Mouse (Mus musculus) midbrain, embryonic 14.5 days (tissue): ENCODE measurements at regions not wholly inside any gene's neighbourhood (a gene's known extent, or its start where the extent isn't known, plus 50 kb on each side); places are given as distances from the start of the nearest gene placed in this dataset.

ENCODE experiments used
- ATAC-seq: fragments of 200-750 bp; cut with Nextera tagmentation; 2 replicates; pipeline ENCODE4 v1.8.0; 2017; ENCODE audit warnings: moderate number of reproducible peaks, moderate library complexity; ENCODE audit not compliant: low FRiP score, low TSS enrichment
- DNase-seq: peaks from one replicate; pipeline ENCODE4 v3.0.0-alpha.2; 2015
- H3K27ac ChIP-seq: fragments of 300-500 bp; sonication (generic); replicated peaks from 2 replicates; pipeline ENCODE4 v1.5.1; 2014; ENCODE audit warnings: mild to moderate bottlenecking, low read depth, low read length, moderate library complexity
- H3K27me3 ChIP-seq: fragments of 300-500 bp; sonication (generic); 2 replicates; pipeline ENCODE4 v1.6.1; 2014; ENCODE audit warnings: low read length, control low read depth, mixed read lengths; ENCODE audit not compliant: control insufficient read depth, insufficient read depth
- H3K36me3 ChIP-seq: fragments of 300-500 bp; sonication (generic); 2 replicates; pipeline ENCODE4 v1.6.1; 2014; ENCODE audit warnings: low read length, control low read depth; ENCODE audit not compliant: control insufficient read depth, insufficient read depth
- H3K4me1 ChIP-seq: fragments of 300-500 bp; sonication (generic); 2 replicates; pipeline ENCODE4 v1.6.1; 2014; ENCODE audit warnings: mild to moderate bottlenecking, antibody characterized with exemption, low read length, control low read depth; ENCODE audit not compliant: control insufficient read depth, insufficient read depth
- H3K4me2 ChIP-seq: fragments of 300-500 bp; sonication (generic); 2 replicates; pipeline ENCODE4 v1.6.1; 2014; ENCODE audit warnings: mild to moderate bottlenecking, low read length, moderate library complexity
- H3K4me3 ChIP-seq: fragments of 300-500 bp; sonication (generic); replicated peaks from 2 replicates; pipeline ENCODE4 v1.5.1; 2014; ENCODE audit warnings: low read depth, low read length
- H3K9ac ChIP-seq: fragments of 300-500 bp; sonication (generic); replicated peaks from 2 replicates; pipeline ENCODE4 v1.6.1; 2014; ENCODE audit warnings: mild to moderate bottlenecking, low read length, moderate library complexity
- H3K9me3 ChIP-seq: fragments of 300-500 bp; sonication (generic); 2 replicates; pipeline ENCODE4 v1.6.1; 2016; ENCODE audit warnings: low read length, control low read depth, mixed read lengths; ENCODE audit not compliant: control insufficient read depth
- WGBS: fragments of 180-500 bp; shearing (Covaris S2); extraction: QIAGEN DNeasy Blood & Tissue Kit; methylation state at CpG from one replicate; pipeline ENCODE4 v1.1.7; 2014; 5-methylcytosine and 5-hydroxymethylcytosine counted together

GRCm38 (mm10) chr2:172770606-172771005, 169.5 kb downstream of the Bmp7 start:
- H3K27ac ChIP-seq: no peak overlapping the region
- H3K4me1 ChIP-seq: peaks cover 7% of the 10 kb centered on the region; the same call in 1 of the 2 replicates
- H3K4me3 ChIP-seq: no peak overlapping the region
- no peaks in the 10 kb centered on the region for H3K36me3 ChIP-seq
- WGBS: 86% methylated on average over 14 of the region's 14 CpGs
- ATAC-seq (no peak), DNase-seq (no peak)
- H3K9ac ChIP-seq: no peak overlapping the region
- peaks cover 4% of the 10 kb centered on the region for H3K27me3 ChIP-seq
- H3K9me3 ChIP-seq: no peaks in the 10 kb centered on the region
- H3K4me2 ChIP-seq: no peak overlapping the region

DNA sequence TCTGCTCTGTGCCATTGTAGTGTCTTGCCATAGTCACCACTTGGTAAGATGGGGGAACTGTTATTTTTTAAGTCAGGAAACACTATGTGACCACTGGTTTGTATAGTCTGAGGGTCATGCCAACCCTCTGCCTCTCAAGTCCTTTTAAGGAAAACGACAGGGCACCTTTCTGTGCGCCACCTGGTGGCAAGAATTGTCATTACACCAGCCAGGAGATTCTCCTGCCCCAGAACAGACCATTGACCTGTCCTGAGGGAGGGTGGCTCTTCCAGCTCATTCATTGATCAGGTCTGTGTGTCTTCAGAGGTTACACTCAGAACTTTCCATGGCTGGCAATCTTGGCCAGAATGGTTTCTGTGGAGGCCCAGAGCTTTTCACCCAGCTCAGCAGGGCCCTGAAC, 166.9 kb downstream of the Bmp7 start:
- 0% methylated on average over 2 of the region's 2 CpGs for WGBS
- H3K36me3 ChIP-seq: no peaks in the 10 kb centered on the region
- no peaks in the 10 kb centered on the region for H3K9me3 ChIP-seq
- H3K4me1 ChIP-seq: no peaks in the 10 kb centered on the region
- H3K4me2 ChIP-seq: no peak overlapping the region
- H3K9ac ChIP-seq: no peak overlapping the region
- no peak overlapping the region for H3K4me3 ChIP-seq
- DNase-seq (peak; percentile 79), ATAC-seq (no peak)
- no peak overlapping the region for H3K27ac ChIP-seq
- peaks cover 4% of the 10 kb centered on the region for H3K27me3 ChIP-seq

GRCm38 (mm10) chr2:172776485-172776884, 163.6 kb downstream of the Bmp7 start:
- H3K36me3 ChIP-seq: no peaks in the 10 kb centered on the region
- no peak overlapping the region for H3K4me2 ChIP-seq
- peaks cover 4% of the 10 kb centered on the region; the same call in 1 of the 2 replicates for H3K27me3 ChIP-seq
- H3K27ac ChIP-seq: no peak overlapping the region
- DNase-seq (no peak), ATAC-seq (no peak)
- H3K4me3 ChIP-seq: no peak overlapping the region
- H3K4me1 ChIP-seq: no peaks in the 10 kb centered on the region
- WGBS: 62% methylated on average over 12 of the region's 12 CpGs
- no peaks in the 10 kb centered on the region for H3K9me3 ChIP-seq
- H3K9ac ChIP-seq: no peak overlapping the region

DNA sequence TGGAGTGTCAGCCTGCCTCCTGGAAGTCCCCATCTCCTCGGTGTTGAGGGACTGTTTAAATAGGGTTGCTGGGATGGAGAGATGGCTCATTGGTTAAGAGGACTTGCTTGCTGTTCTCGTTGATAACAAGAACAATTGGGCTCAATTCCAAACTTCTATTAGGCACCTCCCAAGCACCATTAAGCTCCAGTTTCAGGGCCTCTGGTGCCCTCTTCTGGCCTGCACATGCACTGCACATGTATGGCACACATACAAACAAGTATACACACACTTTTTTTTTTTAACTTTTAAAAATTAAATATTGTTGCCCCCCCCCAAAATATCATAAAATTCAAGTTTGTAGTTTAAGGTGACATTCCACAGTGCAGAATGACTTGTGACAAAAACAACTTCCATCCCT, 162.3 kb downstream of the Bmp7 start:
- no peak overlapping the region for H3K4me3 ChIP-seq
- ATAC-seq (no peak), DNase-seq (no peak)
- no peaks in the 10 kb centered on the region for H3K36me3 ChIP-seq
- no peaks in the 10 kb centered on the region for H3K9me3 ChIP-seq
- 77% methylated on average over 2 of the region's 2 CpGs for WGBS
- peaks cover 4% of the 10 kb centered on the region; the same call in 1 of the 2 replicates for H3K27me3 ChIP-seq
- H3K27ac ChIP-seq: no peak overlapping the region
- H3K4me2 ChIP-seq: no peak overlapping the region
- H3K9ac ChIP-seq: no peak overlapping the region
- no peaks in the 10 kb centered on the region for H3K4me1 ChIP-seq

- no peak overlapping the region for H3K9ac ChIP-seq
- DNase-seq (peak; percentile 57), ATAC-seq (no peak)
- H3K4me2 ChIP-seq: no peak overlapping the region
- no peaks in the 10 kb centered on the region for H3K36me3 ChIP-seq
- no peak overlapping the region for H3K4me3 ChIP-seq
- H3K27ac ChIP-seq: no peak overlapping the region
- peaks cover 4% of the 10 kb centered on the region; the same call in 1 of the 2 replicates for H3K27me3 ChIP-seq
- WGBS: 19% methylated on average over 5 of the region's 5 CpGs
- H3K4me1 ChIP-seq: no peaks in the 10 kb centered on the region
- peaks cover 3% of the 10 kb centered on the region; the same call in 1 of the 2 replicates for H3K9me3 ChIP-seq
Observed at GRCm38 (mm10) chr2:172779096-172779495, 161.0 kb downstream of the Bmp7 start.

- H3K4me2 ChIP-seq: no peak overlapping the region
- ATAC-seq (no peak), DNase-seq (no peak)
- H3K4me1 ChIP-seq: no peaks in the 10 kb centered on the region
- WGBS: 45% methylated on average over 10 of the region's 10 CpGs
- no peak overlapping the region for H3K4me3 ChIP-seq
- H3K27me3 ChIP-seq: peaks cover 9% of the 10 kb centered on the region
- H3K36me3 ChIP-seq: no peaks in the 10 kb centered on the region
- no peak overlapping the region for H3K27ac ChIP-seq
- H3K9ac ChIP-seq: no peak overlapping the region
- peaks cover 3% of the 10 kb centered on the region; the same call in 1 of the 2 replicates for H3K9me3 ChIP-seq
Observed at GRCm38 (mm10) chr2:172782686-172783085, 157.4 kb downstream of the Bmp7 start.

DNA sequence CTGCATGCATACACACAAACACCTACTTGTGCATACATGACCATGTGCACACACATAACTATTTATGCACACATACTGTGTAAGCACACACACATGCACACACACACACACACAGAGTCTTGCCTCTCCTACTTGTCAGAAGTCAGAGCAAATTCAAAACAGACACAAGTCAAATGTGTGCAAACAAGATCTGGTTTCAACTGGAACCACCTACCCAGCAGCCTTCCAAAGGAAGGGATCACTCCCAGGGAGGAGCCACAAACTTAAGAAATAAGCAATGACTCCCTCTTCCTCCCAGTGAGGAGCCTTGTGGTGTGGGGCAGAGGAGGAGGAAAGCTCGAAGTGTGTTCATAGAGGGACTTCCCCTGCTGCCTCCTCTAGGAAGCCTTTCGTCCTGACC, 153.8 kb downstream of the Bmp7 start:
- H3K36me3 ChIP-seq: no peaks in the 10 kb centered on the region
- no peak overlapping the region for H3K9ac ChIP-seq
- ATAC-seq: no peak
- H3K27me3 ChIP-seq: peaks cover 33% of the 10 kb centered on the region
- H3K4me2 ChIP-seq: no peak overlapping the region
- peaks cover 3% of the 10 kb centered on the region; the same call in 1 of the 2 replicates for H3K9me3 ChIP-seq
- DNase-seq: no peak
- no peak overlapping the region for H3K4me3 ChIP-seq
- H3K27ac ChIP-seq: no peak overlapping the region
- H3K4me1 ChIP-seq: peaks cover 7% of the 10 kb centered on the region
- WGBS: 42% methylated on average over 2 of the region's 2 CpGs

- no peak overlapping the region for H3K27ac ChIP-seq
- H3K9me3 ChIP-seq: peaks cover 3% of the 10 kb centered on the region; the same call in 1 of the 2 replicates
- H3K4me3 ChIP-seq: no peak overlapping the region
- H3K36me3 ChIP-seq: no peaks in the 10 kb centered on the region
- WGBS: 28% methylated on average over 30 of the region's 30 CpGs
- no peak for ATAC-seq
- H3K4me2 ChIP-seq: peak overlapping the region; percentile 30
- peaks cover 39% of the 10 kb centered on the region for H3K27me3 ChIP-seq
- no peak overlapping the region for H3K9ac ChIP-seq
- peak; percentile 45 for DNase-seq
- peaks cover 7% of the 10 kb centered on the region for H3K4me1 ChIP-seq
Observed at GRCm38 (mm10) chr2:172787203-172787944, 152.7 kb downstream of the Bmp7 start.

DNA sequence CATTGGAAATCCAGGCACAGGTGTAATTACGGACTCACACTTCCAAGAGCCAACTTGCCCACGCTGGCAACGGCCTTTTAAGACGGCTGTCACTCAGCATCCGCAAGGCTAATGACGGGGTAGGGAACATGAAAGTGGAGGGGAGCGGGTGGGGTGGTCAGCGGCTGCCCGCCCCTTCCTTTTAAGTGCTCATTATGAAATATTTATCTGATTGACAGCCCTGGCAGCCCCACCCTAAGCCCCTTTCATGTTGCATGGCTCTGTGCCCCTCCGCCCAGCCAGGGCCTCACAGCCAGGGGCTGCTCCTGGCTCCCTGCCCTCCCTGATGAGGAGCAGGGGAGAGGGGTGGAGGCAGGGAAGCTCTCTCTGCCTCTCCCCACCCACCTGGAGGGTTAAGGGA, 150.9 kb downstream of the Bmp7 start:
- DNase-seq (peak; percentile 47), ATAC-seq (peak; percentile 40; the same call in 1 of the 2 replicates)
- H3K9me3 ChIP-seq: no peaks in the 10 kb centered on the region
- no peak overlapping the region for H3K27ac ChIP-seq
- no peak overlapping the region for H3K4me2 ChIP-seq
- peaks cover 7% of the 10 kb centered on the region for H3K4me1 ChIP-seq
- H3K4me3 ChIP-seq: no peak overlapping the region
- H3K27me3 ChIP-seq: peaks cover 42% of the 10 kb centered on the region
- WGBS: 14% methylated on average over 10 of the region's 10 CpGs
- H3K9ac ChIP-seq: no peak overlapping the region; the same call in 1 of the 2 replicates
- no peaks in the 10 kb centered on the region for H3K36me3 ChIP-seq
